Mouse (Mus musculus) effector memory CD4-positive, alpha-beta T cell, adult 7 months (primary cell): ENCODE data around the gene Cckar. TPM values are rescaled to one million over a fixed set of nuclear protein-coding genes. Genes with fewer than 3 reads are reported as not detected.

Source experiments
- polyA plus RNA-seq: library from polyadenylated mRNA; unstranded; fragments of 100-300 nt; shearing (Covaris generic); gene quantifications from one replicate; pipeline ENCODE4 v1.2.1, GENCODE M21; 2017

Cckar gene
- not detected for polyA plus RNA-seq

GRCm38 (mm10) chr5:53707235-53708177, at the start of gene Cckar:
Gene Cckar (minus strand): TSS chr5:53707705.

Other genes with a start within 250 kb of the Cckar start
- 40.9 TPM for gene Rbpj, start 241.6 kb downstream of the Cckar start, polyA plus RNA-seq
- 7.9 TPM for gene Tbc1d19, start 101.9 kb upstream of the Cckar start, polyA plus RNA-seq